Mouse (Mus musculus) heart, postnatal 0 days (tissue): Measurements from ENCODE around the gene Rbfox1.

Experiments used
- CTCF ChIP-seq: IDR thresholded peaks from 2 replicates; pipeline ENCODE4 v1.5.1; 2016; ENCODE audit warnings: antibody characterized with exemption, control low read depth, low read depth
- EP300 ChIP-seq: IDR thresholded peaks from 2 replicates; pipeline ENCODE4 v1.6.1; 2016; ENCODE audit warnings: antibody characterized with exemption, low read depth

DNA sequence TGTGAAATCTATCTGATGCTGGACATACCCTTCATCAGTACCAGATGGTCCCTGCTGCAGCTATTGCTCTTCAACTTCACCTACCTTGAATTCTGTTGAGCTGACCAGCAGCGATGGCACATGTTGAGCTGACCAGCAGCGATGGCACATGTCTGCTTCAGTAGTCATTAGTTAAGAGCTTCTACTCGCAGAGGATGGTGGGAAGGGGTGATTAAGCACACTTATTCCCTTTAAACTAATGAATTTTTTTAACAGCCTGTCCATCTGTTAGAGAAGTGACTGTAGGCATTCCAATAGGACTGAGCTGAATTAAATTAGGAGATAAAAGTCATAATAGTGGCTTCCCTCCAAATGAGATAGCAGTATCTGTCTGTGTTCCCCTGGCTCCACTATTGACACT is 517.7 kb downstream of the Rbfox1 start:
- no peak for TF ChIP-seq EP300
- TF ChIP-seq CTCF, result no peak
